ENCODE assay signal across 11 mouse cellular contexts in the genomic region with DNA sequence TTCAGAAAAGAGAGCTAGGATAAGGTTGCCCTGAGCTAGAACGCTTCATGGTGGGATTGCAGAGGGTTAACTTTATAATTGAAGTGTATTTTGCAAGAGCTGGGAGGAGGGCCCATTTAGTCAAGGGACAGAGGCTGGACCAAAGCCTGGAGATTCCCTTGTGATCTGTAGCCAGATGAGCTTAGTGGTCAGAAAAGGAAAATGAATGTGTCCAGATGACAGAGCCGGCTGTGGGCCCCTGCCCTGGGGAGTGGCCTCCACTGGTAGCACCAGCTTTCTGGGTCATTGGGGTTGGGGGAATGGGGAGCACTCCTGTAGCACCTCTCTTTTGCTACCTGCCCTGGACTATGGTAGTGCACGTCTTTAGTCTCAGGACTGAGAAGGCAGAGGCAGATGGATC. TPM values are rescaled to one million over a fixed set of nuclear protein-coding genes. Genes with fewer than 3 reads are reported as not detected.
A peak's percentile ranks its signal among the peaks of the same experiment; 100 is the strongest.
DNase-seq lines count a peak whose midpoint lies in the region; ATAC-seq lines count a peak whose summit lies in the region.
"Had no signal": no experiment of that assay in that cellular context is flagged by ENCODE, and none has a peak within 500 bp of the region (broad histone marks: within the 10 kb centered on the region; RNA-seq: fewer than 3 reads in every experiment).

No protein-coding gene starts in this region.

- no peak overlapping the region for H3K9ac ChIP-seq in forebrain, embryonic 13.5 days
- no peak overlapping the region for H3K9ac ChIP-seq in hindbrain, embryonic 12.5 days

- H3K4me1 ChIP-seq in forebrain, embryonic 13.5 days: no peaks in the 10 kb centered on the region
- H3K4me1 ChIP-seq in hindbrain, embryonic 12.5 days: no peaks in the 10 kb centered on the region

- no peak for ATAC-seq in forebrain, embryonic 13.5 days
- no peak for ATAC-seq in hindbrain, embryonic 12.5 days (ENCODE audit: low FRiP score)

- no peak overlapping the region for H3K4me2 ChIP-seq in forebrain, embryonic 13.5 days
- H3K4me2 ChIP-seq in hindbrain, embryonic 12.5 days (replicated peaks): no peak overlapping the region

- WGBS in forebrain, embryonic 13.5 days: 75% methylated on average over 3 of the region's 3 CpGs
- 79% methylated on average over 3 of the region's 3 CpGs for WGBS in hindbrain, embryonic 12.5 days

- no peaks in the 10 kb centered on the region for H3K27me3 ChIP-seq in forebrain, embryonic 13.5 days
- H3K27me3 ChIP-seq in hindbrain, embryonic 12.5 days: no peaks in the 10 kb centered on the region

- peak; percentile 35 to 77 for DNase-seq in adrenal gland, adult (ENCODE audit: inconsistent age in 2 of 2, low spot score in 1 of 2)
- DNase-seq in adrenal gland, adult 8-10 months: no peak
- DNase-seq in ovary, postnatal 14 days (ENCODE audit: low spot score): peak; percentile 49
- no peak for DNase-seq in ovary, postnatal 36 days (ENCODE audit: low spot score)
- DNase-seq in heart, postnatal 36 days: peak; percentile 53 to 54
- peak; percentile 41 to 74 for DNase-seq in urinary bladder, postnatal 36 days (ENCODE audit: low spot score in 2 of 2)
- DNase-seq: right cerebral cortex, postnatal 14 days had no signal

- no peaks in the 10 kb centered on the region for H3K9me3 ChIP-seq in forebrain, embryonic 13.5 days (replicated peaks)
- no peaks in the 10 kb centered on the region for H3K9me3 ChIP-seq in hindbrain, embryonic 12.5 days (replicated peaks)

- H3K27ac ChIP-seq in forebrain, embryonic 13.5 days: no peak overlapping the region
- no peak overlapping the region for H3K27ac ChIP-seq in hindbrain, embryonic 12.5 days

- H3K4me3 ChIP-seq in forebrain, embryonic 13.5 days: no peak overlapping the region
- H3K4me3 ChIP-seq in hindbrain, embryonic 12.5 days: no peak overlapping the region

- intact Hi-C loops in heart, postnatal 36 days (cut with DNase I): no loop called here

- H3K36me3 ChIP-seq in forebrain, embryonic 13.5 days (ENCODE audit: poor library complexity, severe bottlenecking): no peaks in the 10 kb centered on the region
- no peaks in the 10 kb centered on the region for H3K36me3 ChIP-seq in hindbrain, embryonic 12.5 days

RNA-seq across cellular contexts. Expression of a gene that starts 12.3 kb away (rescaled TPM):
- total RNA-seq in adrenal gland, adult 8-10 months (2022): not detected
- not detected for total RNA-seq in heart, postnatal 36 days (2021)
- not detected in 2 replicates for polyA plus RNA-seq in forebrain, embryonic 13.5 days (2015; fragmentation: Nextera tagmentation; extraction: Ambion mirVana)
- polyA plus RNA-seq in hindbrain, embryonic 12.5 days (2016; fragmentation: Nextera tagmentation; extraction: Ambion mirVana): not detected in 2 replicates
- polyA plus RNA-seq: cortical plate, adult 2 months; limb, embryonic 14.5 days had no signal

RNA-seq across cellular contexts. Expression of a gene that starts 21.4 kb away (rescaled TPM):
- total RNA-seq in adrenal gland, adult 8-10 months (2022): 10 to 100 TPM; 25.6 to 55.5 (median 39.8) TPM
- 10 to 100 TPM; 14.8 to 16.3 TPM for total RNA-seq in heart, postnatal 36 days (2021)
- polyA plus RNA-seq in forebrain, embryonic 13.5 days (2015; fragmentation: Nextera tagmentation; extraction: Ambion mirVana): 26.3 and 30.8 TPM in 2 replicates
- polyA plus RNA-seq in hindbrain, embryonic 12.5 days (2016; fragmentation: Nextera tagmentation; extraction: Ambion mirVana): 31.7 and 33.7 TPM in 2 replicates

RNA-seq across cellular contexts. Expression of a gene that starts 22.3 kb away (rescaled TPM):
- 1 to 10 TPM; 1.4 to 4.3 (median 3.3) TPM for total RNA-seq in adrenal gland, adult 8-10 months (2022)
- total RNA-seq in heart, postnatal 36 days (2021): under 1 TPM; 0.41 to 0.53 TPM
- 0.38 and 0.46 TPM in 2 replicates for polyA plus RNA-seq in forebrain, embryonic 13.5 days (2015; fragmentation: Nextera tagmentation; extraction: Ambion mirVana)
- polyA plus RNA-seq in hindbrain, embryonic 12.5 days (2016; fragmentation: Nextera tagmentation; extraction: Ambion mirVana): 0.39 and 0.43 TPM in 2 replicates

RNA-seq across cellular contexts. Expression of a gene that starts 23.6 kb away (rescaled TPM):
- total RNA-seq in adrenal gland, adult 8-10 months (2022): 10 to 100 TPM in 2 of 4 experiments, 1 to 10 TPM in 2; 7.9 to 17.5 (median 10.3) TPM
- 1 to 10 TPM; 7.2 to 9.9 TPM for total RNA-seq in heart, postnatal 36 days (2021)
- polyA plus RNA-seq in forebrain, embryonic 13.5 days (2015; fragmentation: Nextera tagmentation; extraction: Ambion mirVana): 2.1 and 2.5 TPM in 2 replicates
- 2.8 and 3.8 TPM in 2 replicates for polyA plus RNA-seq in hindbrain, embryonic 12.5 days (2016; fragmentation: Nextera tagmentation; extraction: Ambion mirVana)

RNA-seq across cellular contexts. Expression of a gene that starts 40.9 kb away (rescaled TPM):
- total RNA-seq in adrenal gland, adult 8-10 months (2022): 100 to 1,000 TPM; 206 to 258 (median 232) TPM
- total RNA-seq in heart, postnatal 36 days (2021): 100 to 1,000 TPM; 156 to 157 TPM
- 209 and 212 TPM in 2 replicates for polyA plus RNA-seq in forebrain, embryonic 13.5 days (2015; fragmentation: Nextera tagmentation; extraction: Ambion mirVana)
- polyA plus RNA-seq in hindbrain, embryonic 12.5 days (2016; fragmentation: Nextera tagmentation; extraction: Ambion mirVana): 201 and 206 TPM in 2 replicates

Comparison
In these comparisons a context has a peak if more than half of its experiments do, and no peak if none do; other contexts are left out.
1. DNase-seq: peak in adrenal gland, adult (2 of 2), ovary, postnatal 14 days (single experiment), heart, postnatal 36 days (2 of 2) and urinary bladder, postnatal 36 days (2 of 2); none in adrenal gland, adult 8-10 months (single experiment) and ovary, postnatal 36 days (single experiment).